Mouse (Mus musculus): ENCODE measurements around the gene Rps6kc1.

DNA sequence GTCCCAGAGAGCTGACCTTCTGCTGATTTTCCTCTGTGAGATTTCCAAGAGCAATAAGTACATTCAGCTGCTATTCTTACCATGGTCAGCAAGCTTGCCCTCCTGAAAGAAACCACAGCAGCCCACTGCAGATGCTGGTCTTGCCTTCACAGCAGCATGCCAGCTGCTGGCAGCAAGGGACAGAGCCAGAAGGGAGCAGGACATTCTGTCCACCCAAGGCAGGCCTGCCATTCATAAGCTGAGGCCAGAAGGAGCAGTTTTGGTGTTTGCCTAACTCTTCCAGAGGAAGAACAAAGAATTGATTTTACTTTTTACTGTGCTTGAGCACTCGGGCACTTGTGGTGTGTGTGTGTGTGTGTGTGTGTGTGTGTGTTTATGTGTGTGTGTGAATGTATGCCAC is 143.3 kb downstream of the Rps6kc1 start:
- TF ChIP-seq CTCF (conservative IDR thresholded peaks at IDR 0.05 in 1 of 2, IDR thresholded peaks at IDR 0.05 in 1 of 2; ENCODE audit: low read depth in 2 of 2, low read length in 2 of 2) (no peak), POLR2AphosphoS2 (IDR thresholded peaks at IDR 0.05; ENCODE audit: low read depth, low read length) (no peak), POLR2A (IDR thresholded peaks at IDR 0.05; ENCODE audit: low read depth, low read length) (no peak), EP300 (IDR thresholded peaks at IDR 0.05; ENCODE audit: low read length) (no peak), MXI1 (IDR thresholded peaks at IDR 0.05; ENCODE audit: low read depth, low read length) (no peak), KAT2A (IDR thresholded peaks at IDR 0.05; ENCODE audit: insufficient replicate concordance, low read length) (no peak), ZNF384 (IDR thresholded peaks at IDR 0.05; ENCODE audit: low read depth, low read length) (no peak), HCFC1 (IDR thresholded peaks at IDR 0.05; ENCODE audit: low read depth, low read length) (no peak)

Measured in CH12.LX (cell line).